Mouse (Mus musculus) CH12.LX (cell line): ENCODE data around the gene Prss21. TPM values are rescaled to one million over a fixed set of nuclear protein-coding genes. Genes with fewer than 3 reads are reported as not detected.
A peak's percentile ranks its signal among the peaks of the same experiment; 100 is the strongest.

Source experiments
- DNase-seq: peaks from one replicate; pipeline ENCODE4 v3.0.0-alpha.2; 2013; ENCODE audit errors: extremely low read depth
- H3K27ac ChIP-seq: 2 replicates; pipeline ENCODE4 v1.5.1; 2012; ENCODE audit warnings: low read depth, mild to moderate bottlenecking, control low read depth, moderate library complexity; ENCODE audit not compliant: insufficient read depth
- H3K27me3 ChIP-seq: replicated peaks from 2 replicates; pipeline ENCODE3; 2012; ENCODE audit warnings: inconsistent platforms
- H3K36me3 ChIP-seq, 2 experiments: replicated peaks in 1 of 2; 2 replicates each; pipeline versions ENCODE3 to v1.6.1; 2012; ENCODE audit warnings: inconsistent platforms in 1 of 2, low read length in 1 of 2, mild to moderate bottlenecking in 1 of 2, mixed read lengths in 1 of 2, moderate library complexity in 1 of 2; ENCODE audit not compliant: control insufficient read depth in 1 of 2, insufficient read depth in 1 of 2
- H3K4me1 ChIP-seq, 2 experiments: 2 replicates each; pipeline ENCODE4 v1.6.1; 2012; ENCODE audit warnings: inconsistent platforms in 1 of 2, moderate library complexity in 1 of 2; ENCODE audit not compliant: insufficient read depth in 2 of 2, control insufficient read depth in 1 of 2
- H3K4me2 ChIP-seq: 2 replicates; pipeline ENCODE4 v1.6.1; 2012; ENCODE audit warnings: low read depth, mild to moderate bottlenecking, control low read depth; ENCODE audit not compliant: poor library complexity, insufficient read depth, severe bottlenecking
- H3K4me3 ChIP-seq, 3 experiments: fragments of 150-350 bp in 1 of 3; sonication (generic) in 1 of 3; replicated peaks in 1 of 3; 2 replicates each; pipeline versions ENCODE3 to v1.5.1; 2011 to 2012; ENCODE audit warnings: low read depth in 2 of 3, low read length in 2 of 3, mild to moderate bottlenecking in 2 of 3, moderate library complexity in 2 of 3, control low read depth in 1 of 3, improper control_type of control experiment in 1 of 3, inconsistent platforms in 1 of 3, mixed read lengths in 1 of 3; ENCODE audit not compliant: poor library complexity in 1 of 3
- H3K79me2 ChIP-seq: replicated peaks from 2 replicates; pipeline ENCODE4 v1.6.1; 2012; ENCODE audit warnings: mild to moderate bottlenecking, moderate library complexity; ENCODE audit not compliant: control insufficient read depth, poor library complexity, insufficient read depth, severe bottlenecking; ENCODE audit errors: extremely low read depth
- H3K9ac ChIP-seq: 2 replicates; pipeline ENCODE4 v1.6.1; 2012; ENCODE audit warnings: low read depth, mild to moderate bottlenecking, control low read depth, moderate library complexity; ENCODE audit not compliant: insufficient read depth
- H3K9me3 ChIP-seq: replicated peaks from 2 replicates; pipeline ENCODE3; 2012; ENCODE audit warnings: low read length, inconsistent platforms, mixed read lengths
- E2F4 ChIP-seq: IDR thresholded peaks from 2 replicates; pipeline ENCODE4 v1.6.1; 2011; ENCODE audit warnings: low read depth, low read length, improper control_type of control experiment; ENCODE audit not compliant: insufficient replicate concordance
- ELF1 ChIP-seq: IDR thresholded peaks from 2 replicates; pipeline ENCODE4 v1.6.1; 2014; ENCODE audit warnings: low read depth, mild to moderate bottlenecking, inconsistent platforms, low read length, improper control_type of control experiment
- EP300 ChIP-seq: IDR thresholded peaks from 2 replicates; pipeline ENCODE4 v1.6.1; 2011; ENCODE audit warnings: low read length, improper control_type of control experiment
- ETS1 ChIP-seq: conservative IDR thresholded peaks from 2 replicates; pipeline ENCODE4 v1.6.1; 2012; ENCODE audit warnings: low read depth, mild to moderate bottlenecking, inconsistent platforms, low read length, improper control_type of control experiment, moderate library complexity
- GABPA ChIP-seq: IDR thresholded peaks from 2 replicates; pipeline ENCODE4 v1.6.1; 2012; ENCODE audit warnings: low read depth, low read length, improper control_type of control experiment, inconsistent platforms; ENCODE audit not compliant: insufficient replicate concordance
- JUN ChIP-seq: IDR thresholded peaks from 2 replicates; pipeline ENCODE4 v1.6.1; 2011; ENCODE audit warnings: low read depth, mild to moderate bottlenecking, low read length, improper control_type of control experiment, moderate library complexity; ENCODE audit not compliant: insufficient read depth
- MAX ChIP-seq: IDR thresholded peaks from 2 replicates; pipeline ENCODE4 v1.6.1; 2011; ENCODE audit warnings: low read length, improper control_type of control experiment
- MEF2A ChIP-seq: IDR thresholded peaks from 2 replicates; pipeline ENCODE4 v1.6.1; 2014; ENCODE audit warnings: low read depth, mild to moderate bottlenecking, inconsistent platforms, low read length, improper control_type of control experiment, borderline replicate concordance
- NELFE ChIP-seq: IDR thresholded peaks from 2 replicates; pipeline ENCODE4 v1.6.1; 2011; ENCODE audit warnings: low read depth, low read length, improper control_type of control experiment
- PAX5 ChIP-seq: IDR thresholded peaks from 2 replicates; pipeline ENCODE4 v1.6.1; 2012; ENCODE audit warnings: low read length, inconsistent platforms, mixed read lengths
- POLR2A ChIP-seq: IDR thresholded peaks from 2 replicates; pipeline ENCODE4 v1.6.1; 2011; ENCODE audit warnings: low read depth, mild to moderate bottlenecking, improper control_type of control experiment, low read length
- POLR2AphosphoS2 ChIP-seq: IDR thresholded peaks from 2 replicates; pipeline ENCODE4 v1.6.1; 2011; ENCODE audit warnings: low read depth, low read length, improper control_type of control experiment
- SIN3A ChIP-seq: IDR thresholded peaks from 2 replicates; pipeline ENCODE4 v1.6.1; 2012; ENCODE audit warnings: low read length, improper control_type of control experiment, inconsistent platforms
- TBP ChIP-seq: conservative IDR thresholded peaks from 2 replicates; pipeline ENCODE4 v1.6.1; 2011; ENCODE audit warnings: low read depth, low read length, improper control_type of control experiment
- USF2 ChIP-seq: conservative IDR thresholded peaks from 2 replicates; pipeline ENCODE4 v1.6.1; 2011; ENCODE audit warnings: low read depth, low read length, improper control_type of control experiment
- ZC3H11A ChIP-seq: IDR thresholded peaks from 2 replicates; pipeline ENCODE4 v1.6.1; 2012; ENCODE audit warnings: low read depth, mild to moderate bottlenecking, inconsistent platforms, low read length, improper control_type of control experiment
- ZKSCAN1 ChIP-seq: IDR thresholded peaks from 2 replicates; pipeline ENCODE4 v1.6.1; 2012; ENCODE audit warnings: low read depth, inconsistent platforms, low read length, improper control_type of control experiment, borderline replicate concordance
- dilution Hi-C: fragments of 300-500 bp; cut with MboI; formaldehyde crosslinking; loops from 2 replicates; pipeline ENCODE4 v1.14.3; 2020; ENCODE audit warnings: low sequenced_read_pairs; ENCODE audit not compliant: extremely low pct_unique_long_range_greater_than_20kb, extremely low pct_ligation_motif_present
- in situ Hi-C: fragments of 300-500 bp; cut with MboI; formaldehyde crosslinking; loops from 3 replicates; pipeline ENCODE4 v1.14.3; 2019; ENCODE audit warnings: low sequenced_read_pairs, low pct_ligation_motif_present, low pct_unique_long_range_greater_than_20kb, mixed read lengths
- polyA plus RNA-seq: library from polyadenylated mRNA; unstranded; fragments of >175 nt; gene quantifications from 2 replicates; pipeline ENCODE4 v1.2.1, GENCODE M21; 2012; ENCODE audit warnings: low read depth; ENCODE audit not compliant: insufficient read length
- total RNA-seq, 2 experiments: library from RNA; depleted of rRNA; stranded (reverse); fragments of 300-350 nt in 1 of 2; fragments of >200 nt in 1 of 2; gene quantifications; 2 replicates each; pipeline ENCODE4 v1.2.3; 2012 to 2014

Gene Prss21
- total and polyA plus RNA-seq, 3 experiments: not detected

DNA sequence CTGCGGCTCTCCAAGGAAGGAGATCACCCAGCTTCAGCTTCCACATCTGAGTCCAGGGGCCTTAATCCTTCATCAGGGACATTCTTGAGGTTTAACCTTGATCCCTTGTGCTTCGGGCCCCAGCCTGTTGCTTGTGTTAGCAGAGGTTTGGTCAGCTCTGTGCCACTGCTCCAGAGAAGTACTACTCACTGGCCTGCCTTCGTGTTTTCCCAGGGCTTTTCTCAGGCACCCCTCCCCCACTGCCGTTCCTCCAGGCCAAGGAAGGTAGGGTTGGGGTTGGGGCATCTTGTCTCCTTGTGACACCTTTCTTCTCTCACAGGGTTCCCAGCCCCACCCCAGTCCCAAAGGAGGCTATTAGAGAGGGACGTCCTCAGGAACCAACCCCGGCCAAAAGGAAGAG lies 45.8 kb upstream of the Prss21 start:
- peak; percentile 62; the same call in 1 of the 2 replicates for TF ChIP-seq POLR2AphosphoS2
- TF ChIP-seq TBP: no peak
- peaks cover 89 to 97% of the 10 kb centered on the region in 2 experiments for H3K36me3 ChIP-seq
- H3K4me2 ChIP-seq: no peak overlapping the region
- H3K79me2 ChIP-seq: peaks cover 23% of the 10 kb centered on the region
- no peak for DNase-seq
- in situ Hi-C loops (no loop called here), dilution Hi-C loops (no loop called here)
- peaks cover 0 to 15% of the 10 kb centered on the region in 2 experiments; a peak in 2 of 4 replicates for H3K4me1 ChIP-seq
- peaks cover 5% of the 10 kb centered on the region for H3K9me3 ChIP-seq
- H3K27me3 ChIP-seq: no peaks in the 10 kb centered on the region
- no peak overlapping the region for H3K27ac ChIP-seq
- H3K4me3 ChIP-seq: no peak overlapping the region
- H3K9ac ChIP-seq: no peak overlapping the region

DNA sequence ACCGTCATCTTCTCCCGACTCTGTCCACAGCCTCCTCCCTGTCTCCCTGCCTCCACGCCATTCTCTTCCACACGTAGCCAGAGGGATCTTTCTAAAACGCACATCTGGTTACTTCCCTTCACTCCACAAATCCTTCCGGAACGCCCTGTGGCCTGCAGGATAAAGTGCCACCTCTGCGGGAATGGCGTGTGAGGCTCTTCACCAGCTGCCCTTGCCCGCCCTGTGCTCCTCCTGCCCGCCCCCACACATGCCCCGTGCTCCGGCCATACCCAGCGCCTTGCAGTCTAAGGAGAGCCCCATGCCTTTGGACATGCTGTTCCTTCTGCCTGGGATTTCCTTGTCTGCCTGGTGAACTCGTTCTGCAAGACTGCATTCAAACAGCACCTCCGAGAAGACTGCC lies 44.8 kb upstream of the Prss21 start:
- H3K27ac ChIP-seq: no peak overlapping the region
- H3K9me3 ChIP-seq: peaks cover 5% of the 10 kb centered on the region
- DNase-seq: no peak
- H3K79me2 ChIP-seq: peaks cover 27% of the 10 kb centered on the region
- no peak overlapping the region for H3K4me3 ChIP-seq
- no peak overlapping the region for H3K9ac ChIP-seq
- no peaks in the 10 kb centered on the region for H3K27me3 ChIP-seq
- peaks cover 2 to 22% of the 10 kb centered on the region in 2 experiments; a peak in 3 of 4 replicates for H3K4me1 ChIP-seq
- peaks cover 80 to 93% of the 10 kb centered on the region in 2 experiments for H3K36me3 ChIP-seq
- dilution Hi-C loops (no loop called here), in situ Hi-C loops (no loop called here)
- no peak overlapping the region for H3K4me2 ChIP-seq
- no peak for TF ChIP-seq MAX
- no peak for TF ChIP-seq TBP
- no peak for TF ChIP-seq JUN
- no peak for TF ChIP-seq POLR2A
- TF ChIP-seq POLR2AphosphoS2: no peak
- TF ChIP-seq MEF2A: no peak
- no peak for TF ChIP-seq ZKSCAN1
- no peak for TF ChIP-seq USF2
- TF ChIP-seq ETS1: no peak
- TF ChIP-seq EP300: no peak
- TF ChIP-seq GABPA: no peak
- TF ChIP-seq E2F4: no peak
- TF ChIP-seq PAX5: no peak
- TF ChIP-seq NELFE: no peak
- no peak for TF ChIP-seq SIN3A

DNA sequence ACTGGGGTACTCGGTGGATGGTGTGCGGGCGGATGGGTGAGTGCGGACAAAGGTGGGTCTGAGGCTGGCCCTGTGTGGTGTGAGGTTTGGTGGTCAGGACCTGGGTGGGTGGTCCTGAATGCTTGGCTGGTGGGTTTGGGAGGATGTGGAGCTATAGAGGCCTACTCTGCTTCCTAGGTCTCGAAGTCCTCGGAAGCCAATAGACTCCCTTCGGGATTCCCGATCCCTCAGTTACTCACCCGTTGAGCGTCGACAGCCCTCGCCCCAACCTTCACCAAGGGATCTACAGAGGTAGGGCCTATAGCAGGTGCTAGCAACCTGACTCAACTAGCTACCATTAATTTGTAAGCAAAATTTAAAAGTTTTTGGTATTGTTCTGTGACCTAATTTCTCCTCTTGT lies 44.2 kb upstream of the Prss21 start:
- Histone ChIP-seq H3K36me3 (peaks cover 74 to 87% of the 10 kb centered on the region in 2 experiments), H3K79me2 (peaks cover 28% of the 10 kb centered on the region), H3K4me3 (no peak overlapping the region), H3K27ac (no peak overlapping the region), H3K9ac (no peak overlapping the region), H3K9me3 (peaks cover 3% of the 10 kb centered on the region), H3K4me2 (no peak overlapping the region), H3K27me3 (no peaks in the 10 kb centered on the region), H3K4me1 (peaks cover 2 to 23% of the 10 kb centered on the region in 2 experiments; a peak in 3 of 4 replicates)
- peak; percentile 96 for TF ChIP-seq POLR2AphosphoS2
- TF ChIP-seq ELF1: no peak
- no peak for TF ChIP-seq ZC3H11A
- no peak for DNase-seq
- in situ Hi-C loops: no loop called here
- dilution Hi-C loops: no loop called here
